Comparison of ENCODE assay signal across 11 mouse cellular contexts in genomic region chr7:43668582-43668981, GRCm38 (mm10). TPM values are rescaled to one million over a fixed set of nuclear protein-coding genes. Genes with fewer than 3 reads are reported as not detected.
DNase-seq lines count a peak whose midpoint lies in the region; ATAC-seq and TF ChIP-seq lines count a peak whose summit lies in the region.
"Had no signal": no experiment of that assay in that cellular context is flagged by ENCODE, and none has a peak within 500 bp of the region (broad histone marks: within the 10 kb centered on the region; RNA-seq: fewer than 3 reads in every experiment).

No protein-coding gene starts in this region.

- H3K4me2 ChIP-seq in liver, embryonic 14.5 days (ENCODE audit: low read depth): no peak overlapping the region
- H3K4me2 ChIP-seq in liver, embryonic 11.5 days: no peak overlapping the region

- TF ChIP-seq EP300 in liver, embryonic 14.5 days (IDR thresholded peaks at IDR 0.05; ENCODE audit: low read depth): no peak

- H3K27me3 ChIP-seq in liver, embryonic 14.5 days (ENCODE audit: control insufficient read depth, insufficient read depth, low read length): no peaks in the 10 kb centered on the region
- no peaks in the 10 kb centered on the region for H3K27me3 ChIP-seq in liver, embryonic 11.5 days (replicated peaks; ENCODE audit: control insufficient read depth, insufficient read depth, low read length)
- H3K27me3 ChIP-seq in splenic B cell, adult 2 months (ENCODE audit: control insufficient read depth, insufficient read depth, low read length, poor library complexity, severe bottlenecking): no peaks in the 10 kb centered on the region

- H3K9me3 ChIP-seq in liver, embryonic 14.5 days (ENCODE audit: control insufficient read depth, low read length): no peaks in the 10 kb centered on the region
- H3K9me3 ChIP-seq in liver, embryonic 11.5 days (ENCODE audit: control insufficient read depth, low read length): no peaks in the 10 kb centered on the region

- no peaks in the 10 kb centered on the region for H3K36me3 ChIP-seq in liver, embryonic 14.5 days (replicated peaks; ENCODE audit: control insufficient read depth, insufficient read depth, low read depth)
- no peaks in the 10 kb centered on the region for H3K36me3 ChIP-seq in liver, embryonic 11.5 days (ENCODE audit: control insufficient read depth, insufficient read depth, low read length)
- no peaks in the 10 kb centered on the region for H3K36me3 ChIP-seq in splenic B cell, adult 2 months (ENCODE audit: control insufficient read depth, insufficient read depth, low read length, poor library complexity, severe bottlenecking)

- peak; percentile 42 for DNase-seq in adrenal gland, postnatal 14 days
- DNase-seq in adrenal gland, adult 18-20 months (ENCODE audit: low spot score in 2 of 2): no peak
- DNase-seq in liver, embryonic 14.5 days (ENCODE audit: low read depth in 3 of 3, low spot score in 3 of 3): no peak
- no peak for DNase-seq in liver, embryonic 11.5 days (ENCODE audit: low spot score)
- peak; percentile 62 for DNase-seq in splenic B cell, adult 2 months (ENCODE audit: low read depth, low spot score)
- DNase-seq in cerebellum, postnatal 36 days: no peak
- DNase-seq: gastrocnemius, postnatal 14 days had no signal

- H3K9ac ChIP-seq in liver, embryonic 14.5 days (replicated peaks): no peak overlapping the region
- H3K9ac ChIP-seq in liver, embryonic 11.5 days (ENCODE audit: low read depth, low read length): no peak overlapping the region

- no peak for ATAC-seq in liver, embryonic 14.5 days (ENCODE audit: insufficient read depth)
- no peak for ATAC-seq in liver, embryonic 11.5 days (replicated peaks; ENCODE audit: low FRiP score)
- peak; percentile 27; the same call in 1 of the 2 replicates for ATAC-seq in common myeloid progenitor, adult 5-6 weeks (replicated peaks; ENCODE audit: low read depth, poor library complexity, severe bottlenecking)
- ATAC-seq in erythroblast, adult 5-6 weeks (replicated peaks; ENCODE audit: low FRiP score, poor library complexity, severe bottlenecking): no peak

- H3K4me3 ChIP-seq in liver, embryonic 14.5 days (ENCODE audit: insufficient read depth in 1 of 2, low read depth in 2 of 2, low read length in 2 of 2): no peak overlapping the region
- H3K4me3 ChIP-seq in liver, embryonic 11.5 days (ENCODE audit: low read depth, low read length): no peak overlapping the region

- WGBS in liver, embryonic 14.5 days (ENCODE audit: insufficient replicate concordance): 9% methylated on average over 3 of the region's 3 CpGs
- 14% methylated on average over 3 of the region's 3 CpGs for WGBS in liver, embryonic 11.5 days

- peak; percentile 45 for TF ChIP-seq CTCF in liver, embryonic 14.5 days (IDR thresholded peaks at IDR 0.05; ENCODE audit: low read depth)

- peaks cover 0 to 16% of the 10 kb centered on the region in 2 experiments; a peak in 2 of 4 replicates for H3K4me1 ChIP-seq in liver, embryonic 14.5 days (replicated peaks; ENCODE audit: control insufficient read depth in 2 of 2, insufficient read depth in 2 of 2, low read length in 1 of 2)
- H3K4me1 ChIP-seq in liver, embryonic 11.5 days (replicated peaks; ENCODE audit: control insufficient read depth, insufficient read depth, low read length): peaks cover 9% of the 10 kb centered on the region

- H3K27ac ChIP-seq in liver, embryonic 14.5 days: no peak overlapping the region
- H3K27ac ChIP-seq in liver, embryonic 11.5 days (ENCODE audit: low read depth, low read length): no peak overlapping the region
- H3K27ac ChIP-seq: macrophage had no signal

RNA-seq across cellular contexts. Expression of gene Ctu1, which starts 3.2 kb away (rescaled TPM):
- total RNA-seq in adrenal gland, postnatal 14 days (2021): 9.3 and 10.1 TPM in 2 replicates
- 10 to 100 TPM; 10.9 to 13.9 TPM for total RNA-seq in adrenal gland, adult 18-20 months (2021)
- 3.1 and 3.2 TPM in 2 replicates for polyA plus RNA-seq in liver, embryonic 14.5 days (2012; rRNA removed)
- polyA plus RNA-seq in liver, embryonic 14.5 days (2014; fragmentation: Nextera tagmentation; extraction: Ambion mirVana): 2.2 TPM in 2 replicates
- 7.5 and 8.7 TPM in 2 replicates for polyA plus RNA-seq in liver, embryonic 11.5 days (2014; fragmentation: Nextera tagmentation; extraction: Ambion mirVana)
- total RNA-seq in common myeloid progenitor, adult 5-6 weeks (2017): 8.1 and 9.3 TPM in 2 replicates
- total RNA-seq in erythroblast, adult 5-6 weeks (2015; ENCODE audit: low replicate concordance): 1.0 TPM in 1 of 2 replicates, not detected in the other
- total RNA-seq in erythroblast, adult 5-6 weeks (2017; ENCODE audit: low replicate concordance): 0.42 and 1.6 TPM in 2 replicates

RNA-seq across cellular contexts. Expression of gene Siglece, which starts 8.6 kb away (rescaled TPM):
- total RNA-seq in adrenal gland, postnatal 14 days (2021): 1.1 and 1.4 TPM in 2 replicates
- 1 to 10 TPM; 3.4 to 3.6 TPM for total RNA-seq in adrenal gland, adult 18-20 months (2021)
- 1.5 and 1.6 TPM in 2 replicates for polyA plus RNA-seq in liver, embryonic 14.5 days (2012; rRNA removed)
- polyA plus RNA-seq in liver, embryonic 14.5 days (2014; fragmentation: Nextera tagmentation; extraction: Ambion mirVana): 1.1 and 2.0 TPM in 2 replicates
- polyA plus RNA-seq in liver, embryonic 11.5 days (2014; fragmentation: Nextera tagmentation; extraction: Ambion mirVana): 0.79 and 0.90 TPM in 2 replicates
- 0.64 and 0.82 TPM in 2 replicates for total RNA-seq in common myeloid progenitor, adult 5-6 weeks (2017)
- total RNA-seq in erythroblast, adult 5-6 weeks (2015; ENCODE audit: low replicate concordance): 4.0 and 8.8 TPM in 2 replicates
- total RNA-seq in erythroblast, adult 5-6 weeks (2017; ENCODE audit: low replicate concordance): 5.5 and 6.4 TPM in 2 replicates

RNA-seq across cellular contexts. Expression of gene Klk14, which starts 21.6 kb away (rescaled TPM):
- total RNA-seq in adrenal gland, postnatal 14 days (2021): not detected in 2 replicates
- total RNA-seq in adrenal gland, adult 18-20 months (2021): not detected
- polyA plus RNA-seq in liver, embryonic 14.5 days (2012; rRNA removed): 0.04 and 0.05 TPM in 2 replicates
- not detected in 2 replicates for polyA plus RNA-seq in liver, embryonic 14.5 days (2014; fragmentation: Nextera tagmentation; extraction: Ambion mirVana)
- 0.18 TPM in 1 of 2 replicates, not detected in the other for polyA plus RNA-seq in liver, embryonic 11.5 days (2014; fragmentation: Nextera tagmentation; extraction: Ambion mirVana)
- total RNA-seq in common myeloid progenitor, adult 5-6 weeks (2017): not detected in 2 replicates
- total RNA-seq in erythroblast, adult 5-6 weeks (2015; ENCODE audit: low replicate concordance): not detected in 2 replicates
- total RNA-seq in erythroblast, adult 5-6 weeks (2017; ENCODE audit: low replicate concordance): not detected in 2 replicates
- total RNA-seq: gastrocnemius, postnatal 14 days had no signal
- polyA plus RNA-seq: macrophage had no signal

RNA-seq across cellular contexts. Expression of gene Ceacam18, which starts 34.1 kb away (rescaled TPM):
- 0.22 TPM in 1 of 2 replicates, not detected in the other for total RNA-seq in adrenal gland, postnatal 14 days (2021)
- not detected for total RNA-seq in adrenal gland, adult 18-20 months (2021)
- not detected in 2 replicates for polyA plus RNA-seq in liver, embryonic 14.5 days (2012; rRNA removed)
- polyA plus RNA-seq in liver, embryonic 14.5 days (2014; fragmentation: Nextera tagmentation; extraction: Ambion mirVana): 0.08 TPM in 1 of 2 replicates, not detected in the other
- not detected in 2 replicates for polyA plus RNA-seq in liver, embryonic 11.5 days (2014; fragmentation: Nextera tagmentation; extraction: Ambion mirVana)
- not detected in 2 replicates for total RNA-seq in common myeloid progenitor, adult 5-6 weeks (2017)
- not detected in 2 replicates for total RNA-seq in erythroblast, adult 5-6 weeks (2015; ENCODE audit: low replicate concordance)
- not detected in 2 replicates for total RNA-seq in erythroblast, adult 5-6 weeks (2017; ENCODE audit: low replicate concordance)
- total RNA-seq: gastrocnemius, postnatal 14 days had no signal
- polyA plus RNA-seq: macrophage had no signal

RNA-seq across cellular contexts. Expression of gene Klk13, which starts 43.8 kb away (rescaled TPM):
- total RNA-seq in adrenal gland, postnatal 14 days (2021): not detected in 2 replicates
- total RNA-seq in adrenal gland, adult 18-20 months (2021): under 1 TPM in 1 of 2 experiments, not detected in 1; 0.45 TPM
- polyA plus RNA-seq in liver, embryonic 14.5 days (2012; rRNA removed): 0.02 and 0.04 TPM in 2 replicates
- 0.06 TPM in 1 of 2 replicates, not detected in the other for polyA plus RNA-seq in liver, embryonic 14.5 days (2014; fragmentation: Nextera tagmentation; extraction: Ambion mirVana)
- polyA plus RNA-seq in liver, embryonic 11.5 days (2014; fragmentation: Nextera tagmentation; extraction: Ambion mirVana): 0.44 and 0.56 TPM in 2 replicates
- not detected in 2 replicates for total RNA-seq in common myeloid progenitor, adult 5-6 weeks (2017)
- total RNA-seq in erythroblast, adult 5-6 weeks (2015; ENCODE audit: low replicate concordance): not detected in 2 replicates
- not detected in 2 replicates for total RNA-seq in erythroblast, adult 5-6 weeks (2017; ENCODE audit: low replicate concordance)
- total RNA-seq: gastrocnemius, postnatal 14 days had no signal
- polyA plus RNA-seq: macrophage; small intestine, adult 2 months had no signal

Comparison
In these comparisons a context has a peak if more than half of its experiments do, and no peak if none do; other contexts are left out.
1. DNase-seq: peak in adrenal gland, postnatal 14 days (single experiment) and splenic B cell, adult 2 months (single experiment); none in adrenal gland, adult 18-20 months (0 of 2), liver, embryonic 14.5 days (0 of 3), liver, embryonic 11.5 days (single experiment) and cerebellum, postnatal 36 days (0 of 2).